Mouse (Mus musculus) naive thymus-derived CD4-positive, alpha-beta T cell, adult 2 months (primary cell): ENCODE data around the gene Nckap5l.
"Not testable (repeated sequence)": the region's sequence is repeated elsewhere in the genome, so short reads cannot be mapped to it uniquely, and the experiment has no call there.

Source experiments
- DNase-seq: peaks from one replicate; pipeline ENCODE4 v3.0.0-alpha.2; 2011; ENCODE audit warnings: low read depth

Gene Nckap5l

GRCm38 (mm10) chr15:99469067-99469466 lies 11.5 kb upstream of the Nckap5l start:
- peak; percentile 87 for DNase-seq

GRCm38 (mm10) chr15:99463194-99463593 lies 5.6 kb upstream of the Nckap5l start:
- no peak for DNase-seq

- peak; percentile 65 for DNase-seq
These were observed 464 bp downstream of the Nckap5l start for GRCm38 (mm10) chr15:99456963-99457605.

- no peak for DNase-seq
These were observed 1.1 kb downstream of the Nckap5l start for GRCm38 (mm10) chr15:99456338-99456962.

- no peak for DNase-seq
These were observed 2.1 kb downstream of the Nckap5l start for GRCm38 (mm10) chr15:99455415-99455814.

GRCm38 (mm10) chr15:99454585-99455279 lies 2.8 kb downstream of the Nckap5l start:
- DNase-seq, result no peak

- peak; percentile 39 for DNase-seq
These were observed 4.2 kb downstream of the Nckap5l start for GRCm38 (mm10) chr15:99453153-99453900.

- DNase-seq, result no peak
These were observed 7.7 kb downstream of the Nckap5l start for GRCm38 (mm10) chr15:99449751-99450280.

GRCm38 (mm10) chr15:99449131-99449750 lies 8.3 kb downstream of the Nckap5l start:
- peak; percentile 41 for DNase-seq

GRCm38 (mm10) chr15:99446136-99446535 lies 11.4 kb downstream of the Nckap5l start:
- not testable (repeated sequence) for DNase-seq

- no peak for DNase-seq
These were observed 12.0 kb downstream of the Nckap5l start for GRCm38 (mm10) chr15:99445567-99445966.

GRCm38 (mm10) chr15:99442358-99442757 lies 15.2 kb downstream of the Nckap5l start:
- no peak for DNase-seq

GRCm38 (mm10) chr15:99440816-99441457 lies 16.6 kb downstream of the Nckap5l start:
- DNase-seq, result no peak

- no peak for DNase-seq
These were observed 17.3 kb downstream of the Nckap5l start for GRCm38 (mm10) chr15:99440112-99440815.

- DNase-seq, result no peak
These were observed 18.4 kb downstream of the Nckap5l start for GRCm38 (mm10) chr15:99438966-99439698.

- DNase-seq, result no peak
These were observed 23.6 kb downstream of the Nckap5l start for GRCm38 (mm10) chr15:99433913-99434312.

GRCm38 (mm10) chr15:99433081-99433718 lies 24.3 kb downstream of the Nckap5l start:
- DNase-seq, result no peak

- no peak for DNase-seq
These were observed 25.6 kb downstream of the Nckap5l start for GRCm38 (mm10) chr15:99431967-99432366.

GRCm38 (mm10) chr15:99431504-99431903 lies 26.0 kb downstream of the Nckap5l start:
- DNase-seq, result no peak
